Mouse (Mus musculus) limb, embryonic 11.5 days (tissue): ENCODE results near the gene Epb41l1. TPM values are rescaled to one million over a fixed set of nuclear protein-coding genes. Genes with fewer than 3 reads are reported as not detected.

ENCODE experiments used
- ATAC-seq: fragments of 200-750 bp; cut with Nextera tagmentation; 2 replicates; pipeline ENCODE4 v1.8.0; 2017; ENCODE audit warnings: low read depth; ENCODE audit not compliant: insufficient number of reproducible peaks, low FRiP score, low TSS enrichment
- DNase-seq: peaks from one replicate; pipeline ENCODE4 v3.0.0-alpha.2; 2015; ENCODE audit warnings: low spot score
- H3K27ac ChIP-seq: fragments of 300-500 bp; sonication (generic); replicated peaks from 2 replicates; pipeline ENCODE4 v1.5.1; 2014; ENCODE audit warnings: low read depth, mild to moderate bottlenecking, low read length
- H3K27me3 ChIP-seq: fragments of 300-500 bp; sonication (generic); 2 replicates; pipeline ENCODE4 v1.6.1; 2014; ENCODE audit warnings: mild to moderate bottlenecking, low read length, mixed read lengths; ENCODE audit not compliant: control insufficient read depth, insufficient read depth
- H3K36me3 ChIP-seq: fragments of 300-500 bp; sonication (generic); 2 replicates; pipeline ENCODE4 v1.6.1; 2014; ENCODE audit warnings: mild to moderate bottlenecking, low read length, moderate library complexity, mixed read lengths; ENCODE audit not compliant: control insufficient read depth, insufficient read depth
- H3K4me1 ChIP-seq: fragments of 300-500 bp; sonication (generic); 2 replicates; pipeline ENCODE4 v1.6.1; 2014; ENCODE audit warnings: low read length, mixed read lengths; ENCODE audit not compliant: control insufficient read depth, insufficient read depth
- H3K4me2 ChIP-seq: fragments of 300-500 bp; sonication (generic); 2 replicates; pipeline ENCODE4 v1.6.1; 2014; ENCODE audit warnings: low read depth, mild to moderate bottlenecking, moderate library complexity; ENCODE audit not compliant: severe bottlenecking
- H3K4me3 ChIP-seq: fragments of 300-500 bp; sonication (generic); 2 replicates; pipeline ENCODE4 v1.5.1; 2014; ENCODE audit warnings: low read depth, low read length
- H3K9ac ChIP-seq: fragments of 300-500 bp; sonication (generic); 2 replicates; pipeline ENCODE4 v1.6.1; 2014; ENCODE audit warnings: mild to moderate bottlenecking, low read length
- H3K9me3 ChIP-seq: fragments of 300-500 bp; sonication (generic); 2 replicates; pipeline ENCODE4 v1.6.1; 2016; ENCODE audit warnings: low read length; ENCODE audit not compliant: control insufficient read depth
- WGBS: fragments of 180-500 bp; shearing (Covaris S2); extraction: QIAGEN DNeasy Blood & Tissue Kit; methylation state at CpG from one replicate; pipeline ENCODE4 v1.1.7; 2014; 5-methylcytosine and 5-hydroxymethylcytosine counted together
- polyA plus RNA-seq: library from polyadenylated mRNA; unstranded; fragments of >200 nt; fragmentation: Nextera tagmentation; extraction: Ambion mirVana; gene quantifications from 2 replicates; pipeline ENCODE4 v1.2.1, GENCODE M21; 2014

Epb41l1 gene
- polyA plus RNA-seq, 1 experiment from 2014 or later: 2.1 TPM

DNA sequence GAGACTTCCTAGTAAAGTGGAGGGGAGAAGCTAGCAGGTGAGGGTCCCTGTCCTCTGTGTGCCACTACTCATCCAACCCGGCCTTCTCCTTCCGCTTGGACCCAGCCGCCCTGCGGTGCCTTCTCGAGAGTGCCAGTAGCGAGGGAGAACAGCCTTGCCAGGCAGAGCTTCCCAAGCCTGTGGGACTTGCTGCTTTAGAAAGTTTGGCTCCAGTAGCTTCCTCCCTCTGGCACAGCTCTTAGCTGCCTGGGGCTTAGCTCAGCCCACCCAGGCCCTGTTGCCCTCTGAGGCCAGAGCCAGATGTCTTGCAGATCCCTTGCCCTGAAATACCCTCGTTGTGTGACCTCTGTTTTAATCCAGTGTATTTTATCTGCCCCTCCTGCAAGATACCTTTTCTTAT, 50.2 kb downstream of the Epb41l1 start:
- Histone ChIP-seq H3K4me3 (no peak overlapping the region), H3K9ac (no peak overlapping the region), H3K27ac (no peak overlapping the region), H3K36me3 (no peaks in the 10 kb centered on the region), H3K9me3 (no peaks in the 10 kb centered on the region), H3K4me1 (peaks cover 8% of the 10 kb centered on the region; the same call in 1 of the 2 replicates), H3K27me3 (no peaks in the 10 kb centered on the region), H3K4me2 (no peak overlapping the region)
- ATAC-seq: no peak
- DNase-seq: no peak
- WGBS: 85% methylated on average over 7 of the region's 7 CpGs

DNA sequence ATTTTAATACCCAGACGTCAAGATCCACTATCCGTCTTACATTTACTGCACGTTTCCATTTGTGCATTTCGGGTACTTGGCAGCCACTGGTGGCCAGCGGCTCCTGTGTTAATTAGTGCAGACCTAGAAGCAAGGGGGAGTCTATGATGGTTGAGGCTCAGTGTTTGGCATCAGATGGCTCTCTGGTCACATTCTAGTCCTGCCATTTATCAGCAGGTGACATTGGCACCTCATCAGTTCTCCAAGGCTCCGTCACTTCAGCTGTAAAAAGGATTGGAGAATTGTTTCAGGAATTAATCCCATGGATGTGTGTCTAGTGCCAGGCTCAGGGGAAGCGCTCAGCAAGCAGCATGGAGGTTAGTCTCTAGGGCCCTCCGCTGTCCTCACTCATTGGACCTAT, 51.6 kb downstream of the Epb41l1 start:
- H3K36me3 ChIP-seq: no peaks in the 10 kb centered on the region
- H3K9ac ChIP-seq: no peak overlapping the region
- no peak overlapping the region for H3K4me3 ChIP-seq
- H3K4me1 ChIP-seq: peaks cover 12% of the 10 kb centered on the region; the same call in 1 of the 2 replicates
- no peak for ATAC-seq
- H3K9me3 ChIP-seq: no peaks in the 10 kb centered on the region
- DNase-seq: no peak
- H3K27ac ChIP-seq: no peak overlapping the region
- H3K27me3 ChIP-seq: no peaks in the 10 kb centered on the region
- 88% methylated on average over 8 of the region's 8 CpGs for WGBS
- no peak overlapping the region for H3K4me2 ChIP-seq

DNA sequence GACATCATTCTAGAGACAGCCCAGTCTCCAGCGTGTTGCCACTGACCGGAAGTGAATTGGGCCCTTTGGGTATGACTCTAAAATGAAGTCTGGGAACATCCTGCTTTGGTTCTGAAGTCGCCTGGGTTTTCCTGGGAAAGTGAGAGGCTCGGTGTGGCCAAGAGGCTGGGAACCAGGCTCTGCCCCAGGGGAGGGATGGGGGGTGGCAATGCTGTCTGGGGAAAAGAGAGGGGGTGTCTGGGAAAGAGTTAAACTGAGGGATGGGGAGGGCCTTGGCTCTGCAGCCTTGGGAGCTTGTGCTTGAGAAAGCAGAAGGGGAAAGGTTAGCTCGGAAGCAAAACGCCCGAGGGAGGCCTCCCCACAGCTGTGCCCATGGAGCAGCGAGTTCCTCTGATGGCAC, 53.0 kb downstream of the Epb41l1 start:
- DNase-seq (no peak), ATAC-seq (no peak)
- H3K27ac ChIP-seq: no peak overlapping the region
- no peaks in the 10 kb centered on the region for H3K9me3 ChIP-seq
- no peak overlapping the region for H3K9ac ChIP-seq
- H3K4me2 ChIP-seq: no peak overlapping the region
- no peak overlapping the region for H3K4me3 ChIP-seq
- H3K36me3 ChIP-seq: no peaks in the 10 kb centered on the region
- H3K4me1 ChIP-seq: peaks cover 12% of the 10 kb centered on the region; the same call in 1 of the 2 replicates
- no peaks in the 10 kb centered on the region for H3K27me3 ChIP-seq
- 67% methylated on average over 8 of the region's 8 CpGs for WGBS

DNA sequence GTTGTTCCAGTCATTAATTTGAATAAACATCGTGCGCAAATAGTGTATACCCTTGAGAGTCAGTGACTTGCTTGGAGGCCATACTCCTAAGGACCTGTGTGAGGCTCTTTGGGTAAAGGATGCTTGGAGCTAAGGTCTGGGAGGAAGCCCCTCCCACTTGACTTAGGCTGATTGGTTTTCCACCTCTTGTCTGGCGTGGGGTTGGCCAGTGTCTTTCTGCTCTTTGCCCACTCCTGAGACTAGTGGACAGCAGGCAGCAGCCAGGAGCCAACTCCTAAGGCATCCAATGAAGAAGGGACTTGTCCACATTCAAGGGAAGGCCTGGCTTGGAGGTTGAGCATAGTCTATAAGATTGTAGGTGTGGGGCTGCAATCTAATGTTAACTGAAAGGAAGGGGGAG, 53.4 kb downstream of the Epb41l1 start:
- DNase-seq: no peak
- Histone ChIP-seq H3K4me2 (no peak overlapping the region), H3K9me3 (no peaks in the 10 kb centered on the region), H3K27me3 (no peaks in the 10 kb centered on the region), H3K4me3 (no peak overlapping the region), H3K27ac (no peak overlapping the region), H3K4me1 (peaks cover 12% of the 10 kb centered on the region; the same call in 1 of the 2 replicates), H3K36me3 (no peaks in the 10 kb centered on the region), H3K9ac (no peak overlapping the region)
- ATAC-seq: no peak
- WGBS: 61% methylated on average over 3 of the region's 3 CpGs

DNA sequence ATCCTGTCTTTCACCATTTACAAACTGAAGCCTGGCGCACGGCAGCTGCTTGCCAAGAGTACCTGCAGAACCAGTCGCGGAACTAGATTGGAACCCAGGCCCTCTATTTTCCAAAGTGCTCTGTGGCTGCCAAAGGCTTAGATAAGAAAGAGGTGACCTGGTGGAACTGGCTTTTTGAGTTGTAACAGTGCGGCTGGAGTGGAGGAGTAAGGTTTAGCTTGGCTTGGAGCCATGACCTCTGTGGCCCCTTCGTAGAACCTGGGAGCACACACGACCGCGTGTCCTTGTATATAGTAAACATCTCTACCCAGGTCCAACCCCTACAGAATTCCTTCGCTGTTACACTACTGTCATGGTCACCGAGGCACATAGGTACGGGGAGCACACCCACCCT, 54.2 kb downstream of the Epb41l1 start:
- Histone ChIP-seq H3K27me3 (no peaks in the 10 kb centered on the region), H3K36me3 (no peaks in the 10 kb centered on the region), H3K4me3 (peak overlapping the region; percentile 62), H3K27ac (no peak overlapping the region), H3K9me3 (no peaks in the 10 kb centered on the region), H3K9ac (peak overlapping the region; percentile 92), H3K4me2 (peak overlapping the region; percentile 95), H3K4me1 (peaks cover 12% of the 10 kb centered on the region; the same call in 1 of the 2 replicates)
- no peak for DNase-seq
- ATAC-seq: 0 out of 2 replicates have a peak, but pooled peaks have one; percentile 2
- WGBS: 34% methylated on average over 12 of the region's 12 CpGs

DNA sequence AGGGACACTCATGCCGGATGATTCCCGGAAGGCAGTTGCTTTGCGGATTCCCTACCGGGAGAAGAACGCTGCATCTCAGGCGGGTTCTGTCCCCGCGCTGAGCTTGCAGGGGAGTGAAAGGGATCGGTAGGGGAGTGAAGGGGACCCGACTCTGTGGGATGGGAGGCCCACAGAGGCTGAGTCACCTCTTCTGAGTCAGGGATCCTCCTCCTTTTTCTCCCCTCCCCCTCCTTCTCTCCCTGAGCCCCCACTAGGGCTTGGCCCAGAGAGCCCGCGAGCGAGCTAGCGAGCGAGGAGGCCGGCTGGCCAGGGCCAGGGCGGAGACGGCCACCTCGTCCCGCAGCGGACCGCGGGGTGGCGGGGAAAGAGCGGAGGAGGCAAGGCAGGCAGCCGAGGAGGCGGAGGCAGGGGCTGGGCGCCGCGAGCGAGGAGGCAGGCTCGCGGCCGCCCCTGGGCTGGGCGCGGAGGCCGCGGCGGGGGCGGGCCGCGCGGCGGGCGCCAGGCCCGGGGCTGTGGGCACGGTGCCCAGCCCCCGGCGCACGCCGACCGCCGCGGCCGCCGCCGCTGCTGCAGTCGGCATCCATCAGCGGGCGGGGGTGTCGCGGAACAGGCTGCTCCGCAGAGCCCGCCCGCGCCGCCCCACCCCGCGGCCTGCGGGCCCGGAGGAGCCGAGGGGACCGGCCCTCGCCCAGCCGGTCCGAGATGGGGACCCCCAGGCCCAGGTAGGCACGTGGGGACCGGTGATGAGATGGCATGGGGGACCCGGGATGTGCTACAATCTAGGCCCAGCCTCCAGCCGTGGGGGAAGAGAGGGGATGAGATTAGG, 54.8 kb downstream of the Epb41l1 start:
- Histone ChIP-seq H3K27me3 (no peaks in the 10 kb centered on the region), H3K4me2 (peak overlapping the region; percentile 95), H3K27ac (no peak overlapping the region; the same call in 1 of the 2 replicates), H3K4me1 (peaks cover 12% of the 10 kb centered on the region; the same call in 1 of the 2 replicates), H3K9me3 (no peaks in the 10 kb centered on the region), H3K9ac (peak overlapping the region; percentile 92), H3K4me3 (peak overlapping the region; percentile 62), H3K36me3 (no peaks in the 10 kb centered on the region)
- WGBS: under 1% methylated on average over 48 of the region's 80 CpGs
- DNase-seq: peak; percentile 79
- peak; percentile 62 for ATAC-seq

DNA sequence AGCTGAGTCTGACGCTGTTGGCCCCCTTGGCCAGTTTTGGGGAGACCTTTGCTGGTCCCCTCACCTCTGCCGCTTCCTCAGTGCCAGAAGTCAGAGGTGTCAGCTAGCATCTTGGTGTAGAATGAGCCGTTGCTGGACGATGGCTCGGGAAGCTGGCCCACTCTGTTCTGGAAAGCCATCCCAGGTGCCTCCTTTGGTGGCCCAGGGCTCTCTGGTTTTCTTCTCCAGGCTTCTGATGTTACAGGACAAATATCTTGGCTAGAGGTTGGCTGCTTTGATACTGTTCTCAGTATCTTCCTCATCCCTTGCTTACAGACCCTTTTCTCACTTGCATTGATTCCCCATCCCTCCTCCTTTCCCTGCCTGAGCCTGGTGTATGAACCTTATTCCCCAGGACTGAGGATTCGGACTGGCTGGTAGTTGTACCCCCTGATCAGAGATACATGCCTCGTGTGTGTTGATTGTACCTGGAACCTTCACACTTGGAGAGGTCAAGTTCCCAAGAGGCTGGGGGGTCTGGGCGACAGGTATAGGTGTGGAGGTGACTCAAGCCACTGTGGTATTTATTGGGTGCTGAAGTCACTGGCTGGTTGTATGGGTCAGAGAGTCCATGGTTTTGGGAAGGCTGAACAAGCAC, 55.5 kb downstream of the Epb41l1 start:
- DNase-seq (no peak), ATAC-seq (no peak)
- Histone ChIP-seq H3K4me2 (peak overlapping the region; percentile 95), H3K9ac (peak overlapping the region; percentile 92), H3K9me3 (no peaks in the 10 kb centered on the region), H3K27ac (no peak overlapping the region; the same call in 1 of the 2 replicates), H3K4me3 (peak overlapping the region; percentile 62), H3K4me1 (peaks cover 12% of the 10 kb centered on the region; the same call in 1 of the 2 replicates), H3K36me3 (no peaks in the 10 kb centered on the region), H3K27me3 (no peaks in the 10 kb centered on the region)
- WGBS: 18% methylated on average over 8 of the region's 8 CpGs

DNA sequence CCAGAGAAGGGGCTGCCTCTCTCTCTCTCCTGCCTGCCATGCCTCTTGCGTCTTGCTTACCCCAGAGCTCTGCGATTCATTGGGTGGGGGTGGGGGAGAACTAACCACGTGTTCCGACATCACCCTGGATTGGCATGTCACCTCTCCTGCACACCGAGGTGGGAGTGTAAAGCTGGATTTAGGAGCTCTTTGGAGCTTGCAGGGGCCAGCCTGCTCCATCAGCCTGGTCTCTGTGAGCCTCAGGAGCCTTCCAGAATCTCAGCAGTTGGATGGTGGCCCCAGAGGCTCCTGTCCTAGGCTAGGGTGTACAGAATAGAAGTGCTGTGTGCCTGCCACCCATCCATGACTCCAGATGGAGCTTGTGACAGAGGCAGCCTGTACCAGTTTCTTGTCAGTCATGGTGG, 56.0 kb downstream of the Epb41l1 start:
- DNase-seq (no peak), ATAC-seq (no peak)
- no peak overlapping the region for H3K4me3 ChIP-seq
- no peaks in the 10 kb centered on the region for H3K36me3 ChIP-seq
- H3K4me1 ChIP-seq: peaks cover 12% of the 10 kb centered on the region; the same call in 1 of the 2 replicates
- peak overlapping the region; percentile 34; the same call in 1 of the 2 replicates for H3K9ac ChIP-seq
- H3K9me3 ChIP-seq: no peaks in the 10 kb centered on the region
- H3K27me3 ChIP-seq: no peaks in the 10 kb centered on the region
- WGBS: 45% methylated on average over 5 of the region's 5 CpGs
- peak overlapping the region; percentile 95; the same call in 1 of the 2 replicates for H3K4me2 ChIP-seq
- no peak overlapping the region for H3K27ac ChIP-seq
